ENCODE assay signal across 9 mouse cellular contexts in genomic region chr1:88757162-88757561, GRCm38 (mm10). TPM values are rescaled to one million over a fixed set of nuclear protein-coding genes. Genes with fewer than 3 reads are reported as not detected.
DNase-seq lines count a peak whose midpoint lies in the region; ATAC-seq and TF ChIP-seq lines count a peak whose summit lies in the region.
"Had no signal": no experiment of that assay in that cellular context is flagged by ENCODE, and none has a peak within 500 bp of the region (broad histone marks: within the 10 kb centered on the region; RNA-seq: fewer than 3 reads in every experiment).

No protein-coding gene starts in this region.

- H3K9ac ChIP-seq in lung, embryonic 15.5 days = no peak overlapping the region

- H3K4me1 ChIP-seq in lung, embryonic 15.5 days = peaks cover 27% of the 10 kb centered on the region
- 0 out of 2 replicates have a peak, but pooled peaks cover 2% of the 10 kb centered on the region for H3K4me1 ChIP-seq in lung, adult 2 months (ENCODE audit: control insufficient read depth, insufficient read depth, low read length)

- TF ChIP-seq CTCF in lung, adult 2 months (IDR thresholded peaks at IDR 0.05; ENCODE audit: insufficient read depth, low read length) = no peak
- TF ChIP-seq CTCF in layer of hippocampus, adult 2 months (conservative IDR thresholded peaks at IDR 0.05) = no peak

- H3K27ac ChIP-seq in lung, embryonic 15.5 days = peak overlapping the region; percentile 77
- peak overlapping the region; percentile 75 for H3K27ac ChIP-seq in layer of hippocampus, adult 2 months

- no peak overlapping the region for H3K4me2 ChIP-seq in lung, embryonic 15.5 days

- no peak for DNase-seq in lung, adult 2 months
- DNase-seq in frontal cortex, postnatal 14 days (ENCODE audit: low spot score in 2 of 2) = peak; percentile 33 to 37
- DNase-seq in layer of hippocampus, adult 2 months (ENCODE audit: low spot score in 2 of 2) = peak; percentile 20 to 74
- peak; percentile 47 for DNase-seq in retina, embryonic 14.5 days (ENCODE audit: low spot score)
- no peak for DNase-seq in gastrocnemius, adult 8-10 months (ENCODE audit: low spot score in 2 of 2)
- DNase-seq in adrenal gland, postnatal 4 days (ENCODE audit: low spot score in 2 of 2) = no peak

- no peaks in the 10 kb centered on the region for H3K27me3 ChIP-seq in lung, embryonic 15.5 days
- H3K27me3 ChIP-seq: Patski had no signal

- no peaks in the 10 kb centered on the region for H3K9me3 ChIP-seq in lung, embryonic 15.5 days

- no peak overlapping the region for H3K4me3 ChIP-seq in lung, embryonic 15.5 days
- no peak overlapping the region for H3K4me3 ChIP-seq in lung, adult 2 months (replicated peaks; ENCODE audit: extremely low read depth, low read depth, low read length)
- no peak overlapping the region for H3K4me3 ChIP-seq in layer of hippocampus, adult 2 months

- TF ChIP-seq POLR2A in lung, adult 2 months (IDR thresholded peaks at IDR 0.05; ENCODE audit: borderline replicate concordance, extremely low read depth, low read depth, low read length) = no peak

- WGBS in lung, embryonic 15.5 days = 47% methylated on average over 7 of the region's 7 CpGs
- 29% methylated on average over 7 of the region's 7 CpGs for WGBS in lung, adult 2 months

- ATAC-seq in lung, embryonic 15.5 days (ENCODE audit: borderline replicate concordance, extremely low read depth, low FRiP score, low TSS enrichment) = no peak
- ATAC-seq in CD4-positive, CD25-positive, alpha-beta regulatory T cell, adult 4 months = no peak
- ATAC-seq: Patski had no signal

- H3K36me3 ChIP-seq in lung, embryonic 15.5 days = no peaks in the 10 kb centered on the region

RNA-seq across cellular contexts. Expression of gene Arl4c, which starts 55.1 kb away (rescaled TPM):
- 21.7 and 23.3 TPM in 2 replicates for polyA plus RNA-seq in lung, embryonic 15.5 days (2015; fragmentation: Nextera tagmentation; extraction: Ambion mirVana)
- 17.6 and 22.1 TPM in 2 replicates for polyA plus RNA-seq in lung, adult 2 months (2012; rRNA removed)
- 10 to 100 TPM; 27.6 to 27.7 TPM for total RNA-seq in layer of hippocampus, adult 2 months (2021)
- under 1 TPM; 0.11 to 0.63 (median 0.29) TPM for total RNA-seq in gastrocnemius, adult 8-10 months (2022)
- total RNA-seq in adrenal gland, postnatal 4 days (2021) = 10 to 100 TPM; 19.0 to 24.8 TPM
- 10 to 100 TPM; 16.0 to 19.4 TPM for polyA plus RNA-seq in CD4-positive, CD25-positive, alpha-beta regulatory T cell, adult 4 months (2017; shearing (Covaris generic))

Comparison
In these comparisons a context has a peak if more than half of its experiments do, and no peak if none do; other contexts are left out.
1. DNase-seq: peak in frontal cortex, postnatal 14 days (2 of 2), layer of hippocampus, adult 2 months (2 of 2) and retina, embryonic 14.5 days (single experiment); none in lung, adult 2 months (single experiment), gastrocnemius, adult 8-10 months (0 of 2) and adrenal gland, postnatal 4 days (0 of 2).
2. RNA of gene Arl4c, which starts 55.1 kb away (total RNA-seq): 27.6 to 27.7 TPM in layer of hippocampus, adult 2 months and 19.0 to 24.8 TPM in adrenal gland, postnatal 4 days; 0.11 to 0.63 TPM in gastrocnemius, adult 8-10 months; every median in the first group is over 10 times any median in the second.